Mouse (Mus musculus) mouse trophoblast stem cell (cell line): ENCODE measurements around the gene Slc15a4.

ENCODE experiments used
- in situ Hi-C, 2 experiments: fragments of 300-500 bp; cut with MseI, MboI; formaldehyde crosslinking; loops; 2 replicates in 1 of 2; 3 replicates in 1 of 2; pipeline ENCODE4 v1.15.1; 2025

The Slc15a4 gene

DNA sequence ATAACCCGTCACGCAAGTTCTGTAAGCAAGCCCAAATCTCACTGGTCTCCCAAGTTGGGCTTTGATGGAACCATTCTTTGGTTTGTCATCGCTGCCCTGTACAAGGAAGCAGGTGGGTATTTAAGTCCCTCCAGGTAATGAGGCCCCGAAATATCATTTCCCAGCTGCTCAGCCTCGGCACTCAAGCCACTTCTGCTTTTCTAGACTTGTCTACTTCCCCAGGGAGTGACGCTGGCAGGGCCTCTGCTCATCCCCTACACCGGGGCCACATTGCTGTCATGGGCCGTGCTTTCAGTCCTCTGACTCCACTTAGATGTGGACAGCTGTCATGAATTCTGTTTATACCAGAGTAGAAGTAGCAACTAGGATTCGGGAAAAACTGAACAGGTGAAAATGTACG, 11.6 kb downstream of the Slc15a4 start:
- in situ Hi-C loops: loop anchor here in 1 of 2 experiments (25.0 kb wide), 1 partner anchor 1391 kb away; the partner anchor contains the start of genes Ran and Stx2

DNA sequence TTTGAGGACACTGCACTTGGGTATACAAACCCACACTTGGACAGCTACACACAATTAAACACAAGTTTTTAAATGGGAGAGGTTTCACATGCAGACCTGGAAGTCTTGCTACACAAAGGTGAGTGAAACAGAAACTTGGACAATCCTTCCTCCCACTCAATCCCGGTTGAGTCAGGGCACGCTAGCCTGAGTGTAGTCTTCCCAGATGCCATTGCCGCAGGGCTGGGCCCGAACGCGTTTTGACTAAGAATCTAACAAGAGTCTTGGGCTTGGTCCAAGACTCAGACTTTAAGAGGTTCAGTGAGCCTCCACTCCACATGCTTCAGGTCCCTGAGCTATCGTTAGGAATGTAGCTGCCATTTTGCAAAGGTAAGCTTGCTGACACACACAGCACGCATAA, 12.3 kb downstream of the Slc15a4 start:
- in situ Hi-C loops: loop anchor here in 1 of 2 experiments (25.0 kb wide), 1 partner anchor 1392 kb away; the partner anchor contains the start of genes Ran and Stx2

DNA sequence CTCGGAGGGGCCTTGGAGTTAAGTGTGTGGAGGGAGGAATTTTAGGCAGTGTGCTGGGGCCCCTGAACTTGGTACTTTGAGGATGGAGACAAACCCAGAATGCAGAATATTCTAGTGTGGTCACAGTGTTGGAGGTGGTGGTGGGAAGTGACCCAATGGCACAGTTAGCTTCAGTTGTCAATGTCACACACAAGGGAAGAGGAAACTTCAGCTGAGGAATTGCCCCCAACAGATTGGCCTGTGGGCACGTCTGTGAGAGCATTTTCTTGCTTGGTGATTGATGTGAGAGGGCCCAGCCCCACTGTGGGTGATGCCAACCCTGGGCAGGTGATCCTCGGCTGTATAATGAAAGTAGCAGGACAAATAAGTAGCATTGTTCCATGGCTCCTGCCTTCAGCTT, 13.9 kb downstream of the Slc15a4 start:
- in situ Hi-C loops: loop anchor here in 1 of 2 experiments (25.0 kb wide), 1 partner anchor 1393 kb away; the partner anchor contains the start of genes Ran and Stx2

GRCm38 (mm10) chr5:127616884-127617635, 15.6 kb downstream of the Slc15a4 start:
- in situ Hi-C loops: loop anchor here in 1 of 2 experiments (25.0 kb wide), 1 partner anchor 1395 kb away; the partner anchor contains the start of genes Ran and Stx2

GRCm38 (mm10) chr5:127616151-127616550, 16.5 kb downstream of the Slc15a4 start:
- in situ Hi-C loops: loop anchor here in 1 of 2 experiments (25.0 kb wide), 1 partner anchor 1396 kb away; the partner anchor contains the start of genes Ran and Stx2

DNA sequence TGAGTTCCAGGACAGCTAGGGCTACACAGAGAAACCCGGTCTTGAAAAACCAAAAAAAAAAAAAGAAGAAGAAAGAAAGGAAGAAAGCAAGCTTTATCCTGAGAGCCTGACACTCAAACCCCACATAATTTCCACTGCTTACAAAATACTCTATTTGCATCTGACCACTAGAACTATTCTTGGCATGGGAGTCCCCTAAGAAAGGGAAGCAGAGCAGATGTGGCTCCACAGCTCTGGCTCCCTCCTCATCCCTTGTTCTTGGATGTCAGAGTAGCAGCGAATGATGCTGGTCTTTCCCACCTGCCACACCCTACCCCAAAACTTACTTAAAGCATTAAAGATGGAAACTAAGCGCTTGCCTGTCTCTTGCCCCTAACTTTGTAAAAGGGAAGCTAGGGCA, 17.2 kb downstream of the Slc15a4 start:
- in situ Hi-C loops: loop anchor here in 1 of 2 experiments (25.0 kb wide), 1 partner anchor 1397 kb away; the partner anchor contains the start of genes Ran and Stx2

- in situ Hi-C loops: loop anchor here in 1 of 2 experiments (25.0 kb wide), 1 partner anchor 1400 kb away; the partner anchor contains the start of genes Ran and Stx2
Observed at GRCm38 (mm10) chr5:127612397-127612796, 20.3 kb downstream of the Slc15a4 start.

- in situ Hi-C loops: loop anchor here in 1 of 2 experiments (25.0 kb wide), 1 partner anchor 1400 kb away; the partner anchor contains the start of genes Ran and Stx2
Observed at GRCm38 (mm10) chr5:127611881-127612280, 20.8 kb downstream of the Slc15a4 start.

DNA sequence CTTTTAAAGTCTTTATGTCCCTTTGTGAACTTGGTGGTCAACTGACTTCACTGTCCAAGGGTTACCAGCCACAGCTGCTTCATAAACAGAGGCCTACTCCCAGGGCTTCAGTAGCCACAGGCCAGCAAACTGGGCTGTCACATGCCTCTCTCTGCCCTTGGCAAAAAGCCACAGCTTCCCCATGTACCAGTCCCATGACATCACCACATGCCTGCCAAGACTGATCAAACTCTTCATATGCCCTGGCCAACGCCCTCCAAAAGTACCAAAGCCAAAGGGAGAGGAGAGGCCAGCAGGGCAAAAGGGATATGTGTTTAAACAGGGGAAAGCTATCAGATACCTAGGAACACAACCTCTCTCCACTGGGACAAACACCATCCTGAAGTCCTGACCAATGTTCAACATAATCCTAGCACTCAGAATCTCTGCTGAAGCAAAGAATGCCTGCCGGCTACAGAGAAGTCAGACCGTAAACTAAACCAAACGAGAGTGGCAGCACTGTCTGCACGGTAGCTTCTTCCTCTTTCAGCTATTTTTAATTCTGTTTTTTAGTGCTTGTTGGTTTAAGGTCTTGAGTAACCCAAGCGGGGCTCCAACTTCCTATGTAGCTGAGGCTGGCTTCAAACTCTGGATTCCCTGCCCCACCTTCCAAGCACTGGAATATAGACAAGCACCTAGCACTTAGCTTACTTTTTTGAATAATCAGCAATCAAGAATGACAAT, 21.7 kb downstream of the Slc15a4 start:
- in situ Hi-C loops: loop anchor here in 1 of 2 experiments (25.0 kb wide), 1 partner anchor 1401 kb away; the partner anchor contains the start of genes Ran and Stx2

GRCm38 (mm10) chr5:127609191-127609714, 23.4 kb downstream of the Slc15a4 start:
- in situ Hi-C loops: loop anchor here in 1 of 2 experiments (25.0 kb wide), 1 partner anchor 1403 kb away; the partner anchor contains the start of genes Ran and Stx2

DNA sequence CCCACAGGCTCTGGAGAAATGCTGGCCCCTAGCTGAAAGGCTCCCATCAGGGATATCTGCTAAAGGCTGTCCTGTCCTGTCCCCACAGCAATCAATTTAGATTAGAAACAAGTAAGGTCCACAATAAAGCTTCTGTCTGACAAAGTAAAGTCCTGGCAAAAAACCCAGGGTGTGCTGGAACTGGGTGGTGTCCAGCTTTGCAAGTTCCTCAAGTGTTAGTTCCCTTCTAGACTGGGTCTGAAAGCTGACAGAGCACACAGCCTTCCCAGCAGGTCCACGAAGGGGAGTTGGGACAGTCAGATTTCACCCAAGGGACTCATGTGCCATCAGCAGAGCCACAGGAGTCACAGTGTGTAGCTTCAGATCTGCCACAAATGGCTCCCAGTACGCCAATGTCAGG, 25.2 kb downstream of the Slc15a4 start:
- in situ Hi-C loops: loop anchor here in 1 of 2 experiments (25.0 kb wide), 1 partner anchor 1405 kb away; the partner anchor contains the start of genes Ran and Stx2

GRCm38 (mm10) chr5:127602996-127603395, 29.7 kb downstream of the Slc15a4 start:
- in situ Hi-C loops: loop anchor here in 1 of 2 experiments (25.0 kb wide), 1 partner anchor 1409 kb away; the partner anchor contains the start of genes Ran and Stx2

DNA sequence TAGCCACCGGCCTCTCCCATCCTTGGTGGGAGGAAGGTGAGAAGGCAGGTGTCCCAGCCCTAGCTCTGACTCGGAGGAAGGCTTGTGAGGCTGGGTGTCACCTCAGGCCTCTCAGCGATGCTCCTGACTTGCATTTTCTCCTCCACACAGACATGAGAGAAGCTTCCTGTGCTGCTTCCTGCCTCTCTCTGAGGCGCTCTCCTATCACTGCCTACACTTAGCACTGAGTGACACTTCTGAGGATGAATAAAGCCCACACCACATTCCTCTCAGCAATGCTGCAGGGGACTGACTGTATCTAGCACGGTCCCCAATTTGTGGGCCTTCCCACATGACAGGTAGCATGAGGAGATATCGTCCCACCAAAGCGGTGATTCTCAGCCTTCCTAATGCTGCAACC, 35.8 kb downstream of the Slc15a4 start:
- in situ Hi-C loops: no loop called here

DNA sequence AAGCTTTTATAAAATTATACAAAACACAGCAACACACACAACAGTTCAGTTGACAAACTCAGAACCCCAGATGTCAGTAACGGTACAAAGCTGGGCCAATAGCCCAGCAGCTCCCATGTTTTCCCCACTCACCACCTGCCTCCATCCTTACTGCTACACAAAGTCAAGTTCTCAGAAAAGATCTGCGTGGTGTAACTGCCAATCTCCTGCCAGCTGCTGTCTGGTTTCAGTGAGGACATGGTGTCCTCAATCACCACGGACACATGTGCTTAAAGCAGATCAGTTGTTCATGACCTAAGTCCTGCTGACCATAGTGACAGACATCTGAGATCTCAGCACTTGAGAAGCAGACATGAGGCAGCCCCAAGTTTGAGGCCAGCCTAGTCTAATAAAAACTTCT, 37.0 kb downstream of the Slc15a4 start:
- in situ Hi-C loops: no loop called here

GRCm38 (mm10) chr5:127592854-127593253, 39.8 kb downstream of the Slc15a4 start:
- in situ Hi-C loops: no loop called here

DNA sequence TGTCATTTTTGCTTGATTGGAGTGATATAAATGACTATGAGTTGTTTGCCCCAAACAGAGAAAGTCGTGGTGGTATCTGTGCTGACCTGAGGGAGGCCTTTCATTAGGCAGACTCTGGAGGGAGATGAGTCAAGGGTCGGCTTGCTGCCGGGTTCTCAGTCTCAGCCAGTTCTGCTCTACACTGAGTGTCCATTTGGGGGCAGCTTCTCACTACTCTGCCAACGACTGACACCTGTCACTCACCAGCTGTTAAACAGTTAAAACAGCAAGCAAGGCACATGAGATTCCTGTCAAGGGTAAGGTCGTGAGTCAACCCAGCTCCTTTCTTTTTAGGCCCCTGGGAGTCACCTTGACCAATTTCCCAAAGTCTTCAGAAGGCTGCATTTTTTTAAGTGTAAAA, 40.3 kb downstream of the Slc15a4 start:
- in situ Hi-C loops: no loop called here

DNA sequence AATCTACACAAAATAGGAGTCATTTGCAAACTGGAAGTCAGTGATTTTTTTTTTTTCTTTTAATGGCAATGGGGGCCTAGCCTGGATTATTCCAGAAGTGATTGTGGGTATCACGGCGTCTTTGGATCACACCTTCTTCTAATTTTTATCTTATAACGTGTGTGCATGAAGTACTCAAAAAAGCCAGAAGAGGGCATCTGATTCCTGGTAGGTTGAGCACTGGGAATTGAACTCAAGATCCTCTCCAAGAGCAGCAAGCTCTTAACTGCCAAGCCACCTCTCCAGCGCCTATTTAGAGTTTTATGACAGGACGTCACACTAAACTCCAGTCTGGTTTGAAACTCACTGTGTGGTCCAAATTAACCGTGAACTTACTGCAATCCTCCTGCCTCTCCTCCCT, 44.8 kb downstream of the Slc15a4 start:
- in situ Hi-C loops: no loop called here

- in situ Hi-C loops: no loop called here
Observed at GRCm38 (mm10) chr5:127583658-127584057, 49.0 kb downstream of the Slc15a4 start.

- in situ Hi-C loops: no loop called here
Observed at GRCm38 (mm10) chr5:127577419-127577818, 55.3 kb downstream of the Slc15a4 start.

GRCm38 (mm10) chr5:127567165-127567741, 65.4 kb downstream of the Slc15a4 start:
- in situ Hi-C loops: no loop called here

GRCm38 (mm10) chr5:127561086-127561485, 71.6 kb downstream of the Slc15a4 start:
- in situ Hi-C loops: no loop called here
